Mouse (Mus musculus) liver, postnatal 0 days (tissue): ENCODE data around the gene Pwwp2a.

Experiments used
- CTCF ChIP-seq: sonication (generic); IDR thresholded peaks from 2 replicates; pipeline ENCODE4 v1.5.1; 2016; ENCODE audit warnings: antibody characterized with exemption, low read depth
- EP300 ChIP-seq: IDR thresholded peaks from 2 replicates; pipeline ENCODE4 v1.6.1; 2016; ENCODE audit warnings: antibody characterized with exemption, low read depth, mild to moderate bottlenecking

DNA sequence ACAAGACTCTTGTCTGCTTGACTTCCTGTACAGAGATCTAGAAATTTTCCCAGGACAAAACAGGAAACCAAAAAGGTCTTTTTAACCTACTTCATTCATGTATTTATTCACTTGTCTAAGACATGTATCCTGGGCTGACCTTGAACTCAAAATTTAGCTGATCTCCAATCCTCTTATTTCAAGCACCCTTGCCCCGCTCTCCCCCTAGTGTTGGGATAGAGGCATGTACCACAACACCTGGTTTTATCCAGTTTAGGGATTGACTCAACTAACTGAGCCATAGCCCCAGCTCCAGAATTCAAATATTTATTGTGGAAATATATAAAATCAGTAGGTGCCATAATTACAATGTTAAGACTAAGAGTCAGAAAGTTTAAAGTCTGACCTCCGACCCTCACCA, 69.7 kb downstream of the Pwwp2a start:
- TF ChIP-seq CTCF (peak; percentile 45), EP300 (no peak)
